Mouse (Mus musculus) testis, adult 2 months (tissue): ENCODE measurements around the gene D2hgdh. TPM values are rescaled to one million over a fixed set of nuclear protein-coding genes. Genes with fewer than 3 reads are reported as not detected.

Experiments
- H3K27ac ChIP-seq: fragments of 200-500 bp; 2 replicates; pipeline ENCODE4 v1.5.1; 2012; ENCODE audit warnings: low read depth, low read length; ENCODE audit not compliant: control insufficient read depth, insufficient read depth
- H3K27me3 ChIP-seq: fragments of 200-500 bp; 2 replicates; pipeline ENCODE4 v1.6.1; 2012; ENCODE audit warnings: mild to moderate bottlenecking, low read length, moderate library complexity; ENCODE audit not compliant: control insufficient read depth, insufficient read depth
- H3K36me3 ChIP-seq: fragments of 200-500 bp; 2 replicates; pipeline ENCODE4 v1.6.1; 2012; ENCODE audit warnings: mild to moderate bottlenecking, low read length; ENCODE audit not compliant: control insufficient read depth, insufficient read depth
- H3K4me1 ChIP-seq: fragments of 200-500 bp; 2 replicates; pipeline ENCODE4 v1.6.1; 2012; ENCODE audit warnings: low read length; ENCODE audit not compliant: control insufficient read depth, insufficient read depth
- H3K4me3 ChIP-seq: fragments of 200-500 bp; 2 replicates; pipeline ENCODE4 v1.5.1; 2012; ENCODE audit warnings: low read depth, mild to moderate bottlenecking, low read length, moderate library complexity, mixed read lengths; ENCODE audit not compliant: control insufficient read depth
- CTCF ChIP-seq: fragments of 200-500 bp; IDR thresholded peaks from 2 replicates; pipeline ENCODE4 v1.5.1; 2012; ENCODE audit warnings: low read depth, mild to moderate bottlenecking, inconsistent platforms, low read length, moderate library complexity; ENCODE audit not compliant: control insufficient read depth, insufficient read depth, insufficient replicate concordance
- POLR2A ChIP-seq: fragments of 200-500 bp; IDR thresholded peaks from 2 replicates; pipeline ENCODE4 v1.6.1; 2012; ENCODE audit warnings: low read depth, mild to moderate bottlenecking, inconsistent platforms, low read length, moderate library complexity; ENCODE audit not compliant: control insufficient read depth
- polyA plus RNA-seq: library from polyadenylated mRNA; depleted of rRNA; stranded (reverse); fragments of >200 nt; gene quantifications from 2 replicates; pipeline ENCODE4 v1.2.3, GENCODE M21; 2012; rRNA removed

D2hgdh gene
- polyA plus RNA-seq = 13.4 and 13.5 TPM in 2 replicates

GRCm38 (mm10) chr1:93824609-93825008, at the start of gene D2hgdh:
TSS of gene D2hgdh (plus strand) at chr1:93824909.
- Histone ChIP-seq H3K4me1 (peaks cover 16% of the 10 kb centered on the region), H3K27ac (peak within 1 kb of the TSS; percentile 88), H3K4me3 (peak within 1 kb of the TSS; percentile 88), H3K27me3 (no peaks in the 10 kb centered on the region), H3K36me3 (no peaks in the 10 kb centered on the region; the same call in 1 of the 2 replicates)
- TF ChIP-seq CTCF = no peak
- TF ChIP-seq POLR2A = no peak

- TF ChIP-seq POLR2A (no peak), CTCF (no peak)
- H3K27ac ChIP-seq = no peak overlapping the region
- no peaks in the 10 kb centered on the region for H3K4me1 ChIP-seq
- H3K4me3 ChIP-seq = no peak overlapping the region
- H3K36me3 ChIP-seq = peaks cover 10% of the 10 kb centered on the region
- H3K27me3 ChIP-seq = no peaks in the 10 kb centered on the region
These were observed 48.0 kb upstream of the D2hgdh start for GRCm38 (mm10) chr1:93776686-93777085.

DNA sequence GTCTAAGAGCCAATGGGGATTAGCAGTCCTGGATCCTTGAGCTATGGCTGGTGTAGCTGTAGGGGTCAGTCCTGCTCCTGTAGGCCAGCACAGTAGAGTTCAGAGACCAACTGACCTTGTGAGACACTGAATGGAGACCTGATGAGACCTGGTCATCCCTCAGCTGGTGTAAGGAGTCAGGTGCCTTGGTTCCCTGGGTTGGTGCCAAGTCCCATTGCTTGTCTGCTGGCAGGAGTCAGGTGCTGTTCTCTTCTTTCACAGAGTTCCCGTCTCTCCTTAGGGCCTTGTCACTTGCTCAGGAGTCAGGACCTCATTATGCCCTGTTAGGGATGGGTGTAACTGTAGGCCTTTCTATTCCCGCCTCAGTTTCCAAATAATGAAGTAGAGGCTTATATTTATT, 37.8 kb upstream of the D2hgdh start:
- H3K4me1 ChIP-seq = no peaks in the 10 kb centered on the region
- H3K36me3 ChIP-seq = peaks cover 4% of the 10 kb centered on the region
- TF ChIP-seq CTCF = no peak
- no peak for TF ChIP-seq POLR2A
- no peak overlapping the region for H3K4me3 ChIP-seq
- H3K27me3 ChIP-seq = no peaks in the 10 kb centered on the region
- H3K27ac ChIP-seq = no peak overlapping the region

DNA sequence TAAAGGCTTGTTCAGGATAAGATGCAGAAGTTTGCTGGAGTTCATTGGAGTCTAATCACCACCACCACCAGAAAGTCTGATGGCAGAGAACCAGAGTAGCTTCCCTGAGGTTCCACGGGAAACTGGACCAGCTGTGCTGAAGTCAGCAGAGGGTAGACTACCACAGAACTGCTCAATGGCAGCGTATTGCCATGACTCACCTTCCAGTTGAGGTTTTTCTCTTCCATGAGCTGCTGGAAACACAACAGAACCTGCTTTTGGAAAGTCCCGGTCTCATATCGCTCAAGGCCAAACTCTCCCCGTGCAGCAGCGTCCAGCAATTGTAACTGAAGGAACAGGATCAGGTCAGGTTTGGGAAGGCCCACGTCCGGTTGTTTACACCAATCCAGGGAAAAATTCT, 30.2 kb upstream of the D2hgdh start:
- H3K27ac ChIP-seq = no peak overlapping the region
- peaks cover 1% of the 10 kb centered on the region for H3K36me3 ChIP-seq
- no peak overlapping the region for H3K4me3 ChIP-seq
- no peaks in the 10 kb centered on the region for H3K27me3 ChIP-seq
- no peaks in the 10 kb centered on the region for H3K4me1 ChIP-seq
- TF ChIP-seq CTCF (no peak), POLR2A (no peak)

DNA sequence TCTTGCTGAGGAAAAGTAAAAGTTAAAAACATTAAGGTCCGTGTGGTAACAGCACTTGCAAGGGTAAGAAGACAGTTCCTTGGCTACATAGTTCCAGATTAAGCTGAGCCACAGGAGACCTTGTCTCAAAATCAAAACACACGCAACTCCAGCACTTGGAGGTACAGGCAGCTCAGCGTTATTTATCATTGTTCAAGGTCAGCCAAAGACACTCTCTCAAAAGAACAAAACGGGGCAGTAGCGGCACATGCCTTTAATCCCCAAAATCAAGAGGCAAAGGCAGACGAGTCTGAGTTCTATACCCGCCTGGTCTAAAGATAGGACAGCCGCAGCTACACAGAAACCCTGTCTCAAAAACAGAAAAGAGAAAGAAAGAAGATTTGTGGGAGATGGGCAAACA, 28.8 kb upstream of the D2hgdh start:
- Histone ChIP-seq H3K4me1 (peaks cover 2% of the 10 kb centered on the region), H3K27me3 (no peaks in the 10 kb centered on the region), H3K27ac (peak overlapping the region; percentile 53; the same call in 1 of the 2 replicates), H3K4me3 (no peak overlapping the region), H3K36me3 (peaks cover 3% of the 10 kb centered on the region)
- TF ChIP-seq POLR2A (no peak), CTCF (no peak)

DNA sequence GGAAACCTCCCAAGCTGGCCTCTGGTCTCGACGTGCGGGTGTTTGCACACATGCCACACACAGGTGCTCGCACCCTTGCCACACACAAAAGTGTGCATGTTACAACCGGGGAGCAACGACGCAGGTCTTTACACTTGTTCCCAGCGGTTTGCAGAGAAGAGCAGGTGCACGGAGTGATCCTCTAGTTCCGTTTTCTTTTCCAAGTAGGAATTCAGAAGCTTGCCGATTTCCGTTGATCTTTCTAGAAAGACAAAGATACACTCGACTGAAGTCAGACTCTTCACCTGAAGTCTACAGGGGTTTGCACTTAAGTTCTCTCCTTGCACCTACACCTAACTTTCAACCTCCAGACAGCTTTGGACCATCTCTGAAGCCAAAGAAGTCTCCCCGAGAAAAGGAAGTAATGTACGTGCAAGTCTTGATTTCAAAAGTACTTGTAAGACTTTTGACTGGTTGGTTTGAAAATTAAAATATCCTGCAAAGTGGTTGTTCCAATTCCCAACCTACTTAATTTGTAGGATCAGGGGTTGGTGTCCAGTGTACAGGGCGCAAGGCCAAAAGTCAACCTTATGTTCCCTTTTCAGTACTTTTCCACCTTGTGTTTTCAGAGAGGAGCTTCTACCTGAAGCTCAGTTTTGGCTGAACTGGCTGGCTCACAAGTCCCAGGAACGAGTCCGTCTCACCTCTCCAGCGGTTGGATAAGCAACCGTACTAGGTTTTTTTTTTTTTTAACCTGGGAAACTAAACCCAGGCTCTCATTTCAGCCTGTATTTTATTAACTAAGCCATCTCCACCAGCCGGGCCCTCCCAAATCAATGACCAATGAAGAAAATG, 23.8 kb upstream of the D2hgdh start:
- no peaks in the 10 kb centered on the region for H3K27me3 ChIP-seq
- H3K4me3 ChIP-seq = peak overlapping the region; percentile 99
- peaks cover 12% of the 10 kb centered on the region for H3K4me1 ChIP-seq
- H3K27ac ChIP-seq = peak overlapping the region; percentile 92
- H3K36me3 ChIP-seq = peaks cover 2% of the 10 kb centered on the region; the same call in 1 of the 2 replicates
- no peak for TF ChIP-seq POLR2A
- no peak for TF ChIP-seq CTCF

GRCm38 (mm10) chr1:93801741-93802238, 22.9 kb upstream of the D2hgdh start, which contains the start of gene Dtymk:
TSS of gene Dtymk (minus strand) at chr1:93801934.
- Histone ChIP-seq H3K4me1 (peaks cover 12% of the 10 kb centered on the region), H3K27me3 (no peaks in the 10 kb centered on the region), H3K27ac (peak within 1 kb of the TSS; percentile 92), H3K36me3 (peaks cover 2% of the 10 kb centered on the region; the same call in 1 of the 2 replicates), H3K4me3 (peak within 1 kb of the TSS; percentile 99)
- TF ChIP-seq POLR2A = peak; percentile 89
- peak; percentile 26; the same call in 1 of the 2 replicates for TF ChIP-seq CTCF
